Mouse (Mus musculus) heart, adult 2 months (tissue): Measurements from ENCODE around the gene Itsn2.

ENCODE experiments used
- CTCF ChIP-seq: fragments of 200-600 bp; IDR thresholded peaks from 2 replicates; pipeline ENCODE4 v1.8.1; 2022; ENCODE audit warnings: antibody characterized with exemption, mild to moderate bottlenecking, moderate library complexity
- EP300 ChIP-seq: fragments of 200-500 bp; IDR thresholded peaks from 2 replicates; pipeline ENCODE4 v1.6.1; 2011; ENCODE audit warnings: low read depth, low read length, control low read depth; ENCODE audit not compliant: insufficient read depth

- TF ChIP-seq CTCF (no peak), EP300 (no peak)
Observed at GRCm38 (mm10) chr12:4719066-4719761, 126.8 kb downstream of the Itsn2 start.
